Mouse (Mus musculus) urinary bladder, postnatal 25 days (tissue): Measurements from ENCODE around the gene Tspan15.

Source experiments
- DNase-seq: peaks from one replicate; pipeline ENCODE4 v3.0.0; 2022; ENCODE audit warnings: low spot score

Gene Tspan15

GRCm38 (mm10) chr10:62228126-62228525 is 2.9 kb downstream of the Tspan15 start:
- no peak for DNase-seq

DNA sequence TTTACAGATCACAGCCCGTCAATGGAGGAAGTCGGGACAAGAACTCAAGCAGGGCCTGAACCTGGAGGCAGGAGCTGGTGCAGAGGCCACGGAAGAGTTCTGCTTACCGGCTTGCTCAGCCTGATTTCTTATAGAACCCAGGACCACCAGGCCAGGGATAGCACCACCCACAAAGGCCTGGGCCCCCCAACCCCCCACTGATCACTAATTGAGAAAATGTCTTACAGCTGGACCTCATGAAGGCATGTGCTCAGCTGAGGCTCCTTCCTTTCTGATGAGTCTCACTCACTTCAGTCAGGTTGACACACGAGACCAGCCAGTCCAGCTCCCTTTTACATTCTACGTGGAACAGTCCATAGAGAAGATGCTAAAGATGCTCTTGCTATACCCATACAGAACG is 5.2 kb downstream of the Tspan15 start:
- no peak for DNase-seq

DNA sequence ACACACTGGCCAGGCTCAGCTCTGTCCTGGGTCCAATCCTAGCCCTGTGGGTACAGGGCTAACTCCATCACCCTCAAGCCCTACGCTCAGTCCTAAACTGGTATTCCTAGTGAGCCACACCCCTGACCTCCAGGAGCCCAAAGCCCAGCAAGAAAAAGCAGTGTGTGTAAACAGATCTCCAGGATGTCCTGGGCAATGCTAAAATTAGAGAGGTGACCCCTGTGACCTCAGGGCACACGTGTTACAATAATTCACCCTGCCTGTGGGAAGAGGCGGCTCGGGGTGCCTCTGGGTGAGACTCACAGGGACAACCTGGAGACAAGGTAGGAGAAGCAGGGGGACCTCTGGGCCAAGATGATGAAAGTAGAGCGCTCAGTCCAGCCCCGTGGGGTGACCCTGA is 6.8 kb downstream of the Tspan15 start:
- no peak for DNase-seq

- DNase-seq = peak; percentile 47
Observed at GRCm38 (mm10) chr10:62222777-62223176, 8.3 kb downstream of the Tspan15 start.

DNA sequence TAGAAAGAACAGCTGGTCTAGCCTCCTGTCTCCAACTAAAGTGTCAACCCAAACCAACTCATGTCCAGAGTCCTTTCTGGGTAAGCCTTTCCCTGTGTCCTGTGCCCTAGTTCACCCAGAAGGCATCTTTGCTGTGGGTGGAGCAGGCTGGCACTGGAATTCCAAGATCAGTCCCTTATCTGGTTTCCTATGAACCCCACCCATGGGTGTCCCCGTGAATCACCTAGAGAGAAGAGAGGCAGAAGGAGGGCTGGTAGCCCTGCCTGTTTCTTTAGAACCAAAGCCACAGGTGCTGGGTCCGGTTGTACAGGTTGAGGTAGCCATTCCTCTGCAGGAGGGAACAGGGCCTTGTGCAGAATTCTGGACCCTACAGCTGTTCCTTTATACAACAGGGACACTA is 9.4 kb downstream of the Tspan15 start:
- DNase-seq = no peak

- DNase-seq = no peak
Observed at GRCm38 (mm10) chr10:62220732-62221514, 10.1 kb downstream of the Tspan15 start.

- DNase-seq = no peak
Observed at GRCm38 (mm10) chr10:62218789-62219172, 12.3 kb downstream of the Tspan15 start.

- DNase-seq = no peak
Observed at GRCm38 (mm10) chr10:62218044-62218788, 12.8 kb downstream of the Tspan15 start.

DNA sequence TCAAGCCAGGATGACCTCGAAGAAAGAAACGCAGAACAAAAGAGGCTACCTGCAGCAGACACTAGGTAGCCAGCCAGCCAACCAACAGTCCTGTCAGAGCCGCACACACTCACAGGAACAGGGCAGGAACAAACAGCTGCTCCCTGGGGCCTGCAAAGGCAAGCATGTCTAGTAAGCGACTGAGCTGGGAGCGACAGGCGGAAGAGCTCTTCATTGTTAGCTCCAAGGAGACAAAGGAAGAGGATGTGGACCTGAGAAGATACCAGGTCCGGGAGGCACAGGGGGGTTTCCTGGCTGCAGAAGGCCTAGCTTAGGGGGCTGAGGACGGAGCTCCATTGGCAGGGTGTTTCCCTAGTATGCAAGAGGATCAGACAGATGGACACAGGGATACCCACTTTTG is 13.9 kb downstream of the Tspan15 start:
- DNase-seq = no peak

- no peak for DNase-seq
Observed at GRCm38 (mm10) chr10:62216595-62216994, 14.5 kb downstream of the Tspan15 start.

DNA sequence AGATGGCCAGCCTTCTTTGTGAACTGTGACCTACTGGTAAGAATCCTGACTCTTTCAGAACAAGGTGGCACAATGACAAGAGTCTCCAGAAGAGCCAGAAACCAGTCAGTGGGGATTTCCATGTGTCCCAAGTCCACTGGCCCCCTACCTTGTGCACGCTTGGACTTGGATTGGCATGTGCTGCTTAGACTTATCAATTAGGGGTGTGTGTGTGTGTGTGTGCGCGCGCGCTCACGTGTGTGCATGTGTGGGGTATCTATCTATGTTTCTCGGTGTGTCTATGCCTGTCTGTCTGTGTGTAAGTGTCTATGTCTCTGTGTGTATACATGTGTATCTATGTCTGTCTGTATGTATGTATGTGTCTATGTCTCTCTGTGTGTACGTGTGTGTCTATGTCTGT is 15.4 kb downstream of the Tspan15 start:
- no peak for DNase-seq

DNA sequence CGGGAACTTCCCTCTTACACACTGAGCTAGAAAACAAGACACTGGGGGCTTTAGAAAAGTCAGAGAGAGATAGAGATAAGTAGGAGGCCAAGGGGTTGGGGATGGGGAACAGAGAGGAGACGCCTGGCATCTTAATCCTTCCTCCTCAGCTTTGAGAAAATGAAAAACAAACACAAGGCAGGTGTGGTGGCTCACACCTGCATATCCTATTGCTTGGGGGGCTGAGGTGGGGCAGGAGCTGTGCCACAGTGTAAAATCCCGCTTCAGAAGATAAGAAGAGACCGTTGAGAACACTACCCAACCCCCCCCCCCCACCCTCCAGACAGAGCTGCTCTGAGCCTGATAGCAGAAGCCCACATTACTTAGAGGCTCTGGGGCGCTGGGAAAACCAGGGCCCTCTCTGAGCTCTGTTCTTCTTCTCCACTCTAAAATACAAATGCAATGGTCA is 15.9 kb downstream of the Tspan15 start:
- no peak for DNase-seq

DNA sequence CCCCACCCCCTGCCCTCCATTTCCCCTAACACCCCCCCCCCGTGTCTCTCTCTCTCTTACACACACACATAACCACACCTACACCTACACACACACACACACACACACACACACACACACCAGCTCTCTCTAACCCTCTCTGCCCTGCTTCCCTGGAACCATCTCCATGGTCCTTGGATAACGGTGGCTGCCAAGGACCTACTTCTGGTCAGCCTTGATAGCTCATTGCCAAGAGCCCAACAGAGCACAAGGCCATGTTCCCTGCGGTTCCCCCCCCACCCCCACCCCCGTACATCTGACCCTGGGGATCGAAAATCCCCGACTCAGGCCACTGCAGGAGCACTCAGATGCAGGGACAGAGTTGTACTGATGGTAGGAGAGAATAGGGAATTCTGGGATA is 19.7 kb downstream of the Tspan15 start:
- no peak for DNase-seq

- DNase-seq = no peak
Observed at GRCm38 (mm10) chr10:62208241-62208896, 22.7 kb downstream of the Tspan15 start.

DNA sequence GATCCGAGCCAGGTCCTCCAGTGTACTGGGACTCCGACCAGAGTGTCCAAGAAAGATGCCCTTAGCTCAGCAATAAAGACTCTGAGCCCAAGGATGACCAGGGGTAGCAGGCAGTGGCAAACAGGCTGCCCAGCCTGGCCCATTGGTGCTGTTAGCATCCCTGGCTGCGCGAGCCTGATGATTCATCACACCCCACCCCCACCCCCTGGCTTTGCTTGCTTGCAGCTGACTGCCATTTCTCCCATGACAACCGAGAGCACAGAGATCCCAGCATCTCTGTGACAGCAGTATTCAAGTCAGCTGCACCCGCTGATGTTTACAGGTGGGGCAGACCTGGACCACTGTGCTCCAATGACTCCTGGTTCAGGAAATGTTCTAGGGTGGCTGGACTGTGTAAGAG is 28.5 kb downstream of the Tspan15 start:
- no peak for DNase-seq

DNA sequence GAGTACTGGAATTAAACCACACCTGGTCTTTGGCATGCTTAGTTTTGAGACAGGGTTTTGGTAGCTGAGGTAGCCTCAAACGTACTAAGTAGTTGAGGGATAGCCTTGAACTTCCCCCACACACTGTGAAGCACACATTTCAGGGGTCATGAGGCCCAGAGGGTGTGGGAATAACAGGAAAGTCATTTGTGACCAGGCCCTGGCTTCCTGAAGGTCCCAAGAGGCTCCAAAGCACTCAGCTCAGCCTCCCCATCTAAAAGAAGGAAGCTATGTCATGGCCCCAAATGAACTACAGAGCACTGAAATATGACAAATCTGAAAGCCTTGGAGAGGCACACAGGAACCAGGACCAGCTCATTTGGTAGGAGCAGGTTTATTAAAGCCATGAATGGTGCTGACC is 32.2 kb downstream of the Tspan15 start:
- no peak for DNase-seq

- DNase-seq = no peak
Observed at GRCm38 (mm10) chr10:62197403-62197802, 33.6 kb downstream of the Tspan15 start.

DNA sequence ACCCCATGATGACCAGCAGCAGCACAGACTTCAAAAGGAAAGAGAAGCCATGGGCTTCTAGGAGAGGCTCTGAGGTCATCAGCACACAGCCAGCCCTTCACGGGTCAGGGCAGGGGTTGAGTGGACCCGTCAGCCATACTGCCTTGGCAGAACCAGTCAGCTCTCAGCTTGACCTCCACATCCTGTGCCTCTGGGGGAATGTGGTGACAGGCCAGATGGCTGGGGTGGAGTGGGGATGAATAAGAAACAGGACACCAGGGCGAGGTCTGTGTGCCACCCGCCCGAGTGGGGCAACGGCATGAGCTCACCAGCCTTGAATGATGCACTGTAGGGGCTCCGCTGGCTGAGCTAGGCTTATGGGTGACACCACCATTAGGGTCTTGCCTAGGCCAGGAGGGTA is 35.7 kb downstream of the Tspan15 start:
- DNase-seq = no peak

- DNase-seq = no peak
Observed at GRCm38 (mm10) chr10:62194946-62195345, 36.1 kb downstream of the Tspan15 start.

- DNase-seq = no peak
Observed at GRCm38 (mm10) chr10:62194461-62194860, 36.6 kb downstream of the Tspan15 start.

DNA sequence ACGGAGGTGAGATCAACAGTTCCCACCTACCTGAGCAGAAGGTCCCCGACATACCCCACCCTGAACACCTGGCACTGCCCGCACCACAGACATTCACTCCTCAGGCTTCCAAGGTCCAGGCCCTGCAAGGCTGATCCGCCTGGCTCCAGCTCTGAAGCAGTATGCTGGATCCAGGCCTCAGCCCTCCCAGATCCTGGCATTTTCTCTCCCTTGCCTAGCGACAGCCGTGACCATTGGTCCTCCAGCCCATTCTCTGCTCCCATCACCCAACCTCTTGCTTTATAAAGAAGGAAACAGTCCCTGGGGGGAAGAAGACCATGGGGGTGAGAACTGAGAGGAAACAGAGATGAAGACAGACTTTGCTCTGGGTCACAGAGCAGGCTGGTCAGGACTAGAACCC is 37.0 kb downstream of the Tspan15 start:
- no peak for DNase-seq

GRCm38 (mm10) chr10:62192701-62193157 is 38.3 kb downstream of the Tspan15 start:
- DNase-seq = no peak

DNA sequence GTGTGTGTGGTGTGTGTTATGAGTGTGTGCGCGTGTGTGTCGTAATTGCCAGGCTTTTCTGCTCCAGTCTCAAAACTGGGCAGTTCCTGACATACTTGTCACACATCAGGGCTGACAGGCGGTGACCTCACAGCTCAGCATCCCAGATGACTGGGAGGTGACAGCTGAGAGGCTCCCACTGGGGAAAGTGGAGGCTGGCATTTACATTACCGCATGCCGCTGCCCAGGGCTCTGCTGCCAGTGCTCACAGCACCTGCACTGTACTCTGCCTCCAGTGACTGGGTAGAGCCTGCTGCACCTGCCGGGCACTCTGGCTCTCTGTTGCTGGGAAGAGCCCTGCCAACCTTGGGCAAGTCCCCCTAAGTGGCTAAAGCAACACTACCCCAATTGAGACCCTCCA is 40.2 kb downstream of the Tspan15 start:
- DNase-seq = no peak
